Mouse (Mus musculus) cerebellum, adult 11 months (tissue): ENCODE results near the gene Asic2.
"Not testable (repeated sequence)": the region's sequence is repeated elsewhere in the genome, so short reads cannot be mapped to it uniquely, and the experiment has no call there.

Experiments
- DNase-seq: peaks from one replicate; pipeline ENCODE4 v3.0.0; 2022

Gene Asic2

DNA sequence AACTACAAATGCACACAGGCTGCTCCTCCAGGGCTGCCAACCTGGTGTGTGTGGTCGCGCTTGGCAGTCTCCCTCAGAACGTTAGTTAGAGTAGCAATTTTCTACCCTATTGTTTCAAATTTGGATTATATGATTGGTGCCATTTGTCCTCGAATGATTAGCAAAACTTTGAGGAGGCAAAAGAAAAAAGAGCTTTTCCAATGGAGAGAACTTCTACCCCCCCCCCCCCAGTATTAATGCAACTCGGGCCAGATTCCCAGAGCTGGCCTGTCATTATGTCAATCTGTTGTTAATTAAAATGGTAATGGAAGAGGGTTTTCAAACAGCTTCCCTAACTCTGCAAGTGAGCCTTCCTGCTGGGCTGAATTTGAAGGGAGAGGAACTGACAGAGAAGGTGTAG, 690.9 kb downstream of the Asic2 start:
- DNase-seq, result no peak

DNA sequence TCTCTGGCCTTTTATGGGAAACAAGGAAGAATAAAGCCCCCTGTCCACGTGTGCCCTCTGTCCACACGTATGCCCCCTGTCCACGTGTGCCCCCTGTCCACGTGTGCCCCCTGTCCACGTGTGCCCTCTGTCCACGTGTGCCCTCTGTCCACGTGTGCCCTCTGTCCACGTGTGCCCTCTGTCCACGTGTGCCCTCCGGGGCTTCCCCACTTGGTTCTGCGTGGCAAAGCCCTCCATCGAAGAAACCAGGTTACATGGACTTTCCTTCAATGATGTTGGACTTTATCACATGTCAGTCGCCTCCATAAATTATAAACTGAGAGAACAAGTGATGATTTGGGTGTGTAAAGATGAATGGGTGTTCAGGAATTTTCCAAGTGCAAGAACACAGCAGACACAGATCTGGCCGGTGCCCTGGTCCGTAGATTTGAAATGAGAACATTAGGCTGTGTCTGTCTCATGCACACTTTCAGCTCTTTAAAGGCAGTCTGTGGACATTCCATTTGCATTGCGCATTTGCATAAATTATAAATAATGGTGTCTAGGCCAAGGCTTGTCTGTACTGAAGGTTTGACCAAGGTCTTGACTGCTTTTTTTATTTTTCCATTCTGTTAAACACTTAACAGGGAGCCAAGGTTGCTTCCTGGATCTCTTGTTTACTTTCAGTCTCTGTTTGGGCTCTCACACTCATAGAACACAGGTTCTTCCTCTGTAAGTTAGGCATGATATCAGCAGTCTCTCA, 695.4 kb downstream of the Asic2 start:
- DNase-seq, result no peak

DNA sequence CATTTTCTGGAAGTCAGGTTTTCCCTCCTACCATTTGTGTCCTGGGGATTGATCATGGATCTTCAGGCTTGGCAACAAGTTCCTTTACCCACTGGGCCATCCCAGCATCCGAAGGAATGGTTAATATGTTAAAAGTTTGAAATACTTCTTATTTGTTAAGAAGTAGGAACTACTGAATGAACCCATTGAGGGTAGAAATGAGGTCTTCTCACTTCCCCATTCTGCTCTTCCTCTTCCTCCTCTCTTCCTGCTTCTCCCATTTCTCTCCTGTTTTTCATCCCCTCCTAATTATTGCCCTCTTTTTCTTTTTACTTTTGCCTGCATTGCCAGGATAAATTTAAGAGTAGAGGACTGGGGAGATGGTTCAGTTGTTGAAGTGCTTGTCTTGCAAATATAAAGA, 696.8 kb downstream of the Asic2 start:
- DNase-seq, result no peak

DNA sequence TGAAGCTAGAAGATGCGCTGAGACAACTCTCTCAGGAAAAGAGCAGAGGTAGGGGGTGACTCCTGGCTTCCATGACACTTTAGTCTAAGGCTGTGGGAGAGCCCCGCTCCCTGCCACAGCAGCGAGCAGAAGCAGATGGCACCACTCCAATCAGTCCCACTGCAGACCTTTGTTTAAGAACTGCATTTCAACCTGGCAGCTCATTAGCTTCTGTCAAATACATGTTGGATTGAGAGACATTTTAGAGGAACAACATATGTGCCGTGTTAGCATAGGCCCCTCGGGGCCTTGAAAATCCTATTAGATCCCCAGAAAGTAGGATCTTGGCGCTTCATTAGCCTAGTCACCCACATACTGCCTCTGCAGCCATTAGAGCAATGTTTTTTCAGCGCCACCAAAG, 697.7 kb downstream of the Asic2 start:
- DNase-seq, result no peak

DNA sequence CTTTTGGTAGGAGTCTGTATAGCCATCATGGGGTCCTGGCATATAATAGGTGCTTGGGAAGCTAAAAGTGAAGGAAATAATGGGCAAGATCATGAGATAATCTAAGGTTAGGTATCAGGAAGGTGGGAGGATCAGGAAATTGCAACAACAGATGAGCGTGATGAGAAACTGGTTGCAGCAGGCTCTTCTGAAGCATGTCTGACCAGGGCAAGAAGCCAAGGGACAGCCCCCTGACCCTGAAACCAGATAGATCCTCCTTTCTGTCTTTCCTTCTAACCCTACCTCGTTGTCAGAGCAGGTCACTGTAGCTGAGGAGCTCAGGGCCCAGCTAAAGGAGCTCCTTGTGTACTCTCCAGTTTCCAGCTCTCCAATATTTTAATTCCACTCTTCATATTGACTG, 704.5 kb downstream of the Asic2 start:
- no peak for DNase-seq

DNA sequence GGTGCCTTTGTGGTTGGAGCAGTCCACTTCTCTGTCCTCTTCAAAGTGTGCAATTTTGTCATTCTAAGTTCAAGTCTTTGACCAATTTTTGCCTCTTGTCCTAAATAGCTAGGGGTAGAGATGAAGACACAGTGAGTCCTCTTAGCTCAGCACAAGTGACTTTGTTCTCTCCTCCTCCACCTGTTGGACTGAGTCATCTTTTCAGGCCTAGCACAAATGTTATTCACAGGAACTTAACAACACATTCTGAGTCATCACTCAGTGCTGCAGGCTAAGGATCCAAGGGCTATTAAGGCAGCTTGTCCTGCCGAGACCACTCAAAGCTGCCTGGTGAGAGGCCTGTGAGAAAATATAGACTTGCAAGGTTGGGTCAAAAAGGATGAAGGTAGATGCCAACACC, 705.1 kb downstream of the Asic2 start:
- DNase-seq, result no peak

DNA sequence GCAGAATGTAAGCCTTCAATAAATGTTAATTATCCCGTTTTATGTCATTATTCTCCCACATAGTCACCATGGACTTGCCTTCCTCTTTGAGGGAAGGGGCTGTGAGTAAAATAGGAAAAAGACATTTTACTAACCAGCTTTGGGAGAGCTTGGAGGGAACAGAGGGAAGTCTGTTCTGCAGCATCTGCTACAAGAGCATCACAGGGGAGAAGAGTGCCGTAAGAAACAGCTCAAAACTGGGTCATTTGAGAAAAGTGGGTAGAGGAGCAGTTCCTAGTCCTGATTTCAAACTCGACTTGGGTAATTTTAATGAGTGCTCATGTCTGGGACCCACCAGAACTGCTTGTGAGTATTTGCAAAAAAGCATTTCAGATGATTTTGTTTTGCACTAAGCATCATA, 707.0 kb downstream of the Asic2 start:
- no peak for DNase-seq

DNA sequence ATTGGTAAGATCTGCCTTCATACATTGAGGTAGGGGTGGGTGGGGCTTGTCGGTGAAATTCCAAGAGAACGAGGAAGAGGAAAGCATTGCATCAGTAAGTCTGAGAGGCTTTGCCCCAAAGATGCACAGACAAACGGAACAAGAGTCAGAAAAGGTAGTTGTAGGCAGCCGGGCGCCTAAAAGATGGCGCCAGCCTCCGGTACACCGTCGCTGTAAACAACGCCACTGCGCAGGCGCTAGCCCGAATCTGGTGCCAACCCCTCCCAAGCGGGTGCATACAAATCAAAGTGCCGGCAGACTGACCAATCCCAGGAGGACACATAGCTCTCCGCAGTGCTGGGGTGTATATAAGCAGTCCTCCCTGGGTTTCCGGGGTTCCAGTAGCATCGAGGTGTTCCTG, 727.1 kb downstream of the Asic2 start:
- not testable (repeated sequence) for DNase-seq

DNA sequence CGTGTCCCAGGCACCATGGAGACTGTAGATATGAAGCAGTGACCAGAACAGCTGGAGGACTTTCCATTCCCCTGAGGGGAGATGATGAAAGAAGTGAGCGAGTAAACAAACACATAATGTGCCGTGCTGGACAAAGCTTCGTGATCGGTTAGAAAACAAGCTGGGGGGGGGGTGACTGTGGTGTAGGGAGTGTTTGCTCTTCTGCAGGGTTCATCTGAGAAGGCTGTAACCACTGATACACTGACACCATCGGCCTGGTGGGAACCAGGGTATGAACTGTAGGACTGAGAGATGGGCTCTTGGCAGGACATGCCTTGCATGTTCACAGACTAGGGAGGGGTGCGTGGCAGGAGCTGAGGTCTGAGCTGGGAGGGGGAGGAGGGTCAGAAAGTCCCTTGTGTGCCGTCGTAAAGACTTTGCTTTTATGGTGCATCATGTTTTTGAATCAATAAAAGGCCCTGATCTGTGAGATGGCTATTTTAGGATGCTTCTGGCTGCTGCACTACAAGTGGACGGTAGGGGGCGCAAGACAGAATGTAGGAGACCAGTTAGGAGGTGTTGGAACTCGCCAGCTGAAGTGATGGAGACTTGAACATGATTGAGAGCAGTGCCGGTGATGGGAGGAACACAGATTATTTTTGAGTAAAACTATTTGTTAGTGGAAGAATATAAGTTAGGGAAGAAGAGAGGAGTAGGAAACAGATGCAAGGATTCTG, 728.1 kb downstream of the Asic2 start:
- DNase-seq, result peak; percentile 12

DNA sequence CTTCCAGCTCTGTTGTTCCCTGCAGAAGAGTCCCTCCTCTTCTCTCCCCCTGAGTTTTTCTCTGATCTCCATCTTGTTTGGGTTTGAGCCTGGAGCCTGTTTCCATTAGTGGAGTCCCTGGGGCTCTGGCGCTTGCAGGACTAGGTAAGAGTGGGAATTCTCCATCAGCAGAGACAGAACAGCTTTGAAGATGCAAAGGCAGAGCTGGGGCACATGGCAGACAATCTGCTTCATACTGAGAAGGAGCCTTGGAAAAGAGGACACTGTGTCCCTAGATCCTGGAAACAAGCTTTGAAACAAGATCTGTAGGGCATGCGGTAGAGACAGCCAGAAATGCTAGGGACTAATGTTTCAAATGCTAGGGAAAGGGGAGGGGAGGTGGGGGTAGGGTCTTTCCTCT, 729.2 kb downstream of the Asic2 start:
- no peak for DNase-seq

DNA sequence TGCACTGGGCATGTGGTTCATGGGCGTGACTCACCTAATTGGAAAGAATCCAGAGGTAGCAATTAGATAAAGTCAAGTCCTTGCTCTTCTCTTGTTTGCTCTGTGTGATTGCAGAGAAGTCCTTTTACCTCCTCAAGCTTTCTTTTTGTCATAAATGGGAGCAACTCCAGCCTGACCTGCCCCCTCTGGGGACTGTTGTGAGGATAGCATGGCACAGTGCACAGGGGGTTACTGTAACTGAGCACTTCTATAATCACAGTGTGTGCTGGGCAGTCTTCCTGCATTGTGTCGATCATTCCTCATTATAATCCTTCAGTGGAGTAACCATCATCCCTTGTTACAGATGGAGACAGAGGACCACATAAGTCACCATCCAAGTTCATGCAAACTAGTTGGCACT, 732.2 kb downstream of the Asic2 start:
- DNase-seq, result no peak

DNA sequence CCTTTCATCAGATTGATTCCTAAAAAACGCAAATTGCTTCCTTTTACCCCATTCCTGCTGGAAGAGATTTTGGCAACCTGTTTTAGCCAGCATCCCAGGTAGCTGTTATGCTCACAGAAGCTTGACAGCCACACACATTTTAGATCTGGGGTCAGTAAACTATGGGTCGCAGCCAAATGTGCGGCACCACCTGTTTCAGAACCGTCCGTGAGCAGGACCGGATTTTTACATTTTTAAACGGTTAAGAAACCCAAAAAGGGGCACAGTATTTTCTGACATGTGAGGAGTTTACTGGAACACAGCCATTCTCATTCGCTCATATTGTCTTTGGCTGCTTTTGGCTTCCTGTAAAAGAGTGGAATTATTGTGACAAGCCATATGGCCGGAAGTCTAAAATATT, 744.9 kb downstream of the Asic2 start:
- no peak for DNase-seq

DNA sequence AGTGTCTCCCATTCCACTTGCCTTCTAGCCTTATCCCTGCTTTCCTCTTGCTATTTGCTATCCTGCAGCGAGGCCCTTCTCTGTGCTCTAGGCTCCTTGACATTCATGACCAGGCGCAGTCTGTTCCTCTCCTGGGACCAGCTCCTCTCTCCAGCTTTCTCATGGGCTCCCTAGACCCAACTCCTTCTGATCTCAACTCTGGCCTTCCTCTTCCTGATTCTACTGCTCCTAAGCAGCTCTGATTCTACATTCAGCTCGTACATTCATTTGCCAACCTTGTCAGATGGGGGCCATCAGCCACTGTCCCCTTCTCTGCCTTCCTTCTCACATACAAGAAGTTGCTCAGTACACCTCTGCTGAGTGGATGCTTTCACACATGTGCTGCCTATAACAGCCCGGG, 747.5 kb downstream of the Asic2 start:
- no peak for DNase-seq

DNA sequence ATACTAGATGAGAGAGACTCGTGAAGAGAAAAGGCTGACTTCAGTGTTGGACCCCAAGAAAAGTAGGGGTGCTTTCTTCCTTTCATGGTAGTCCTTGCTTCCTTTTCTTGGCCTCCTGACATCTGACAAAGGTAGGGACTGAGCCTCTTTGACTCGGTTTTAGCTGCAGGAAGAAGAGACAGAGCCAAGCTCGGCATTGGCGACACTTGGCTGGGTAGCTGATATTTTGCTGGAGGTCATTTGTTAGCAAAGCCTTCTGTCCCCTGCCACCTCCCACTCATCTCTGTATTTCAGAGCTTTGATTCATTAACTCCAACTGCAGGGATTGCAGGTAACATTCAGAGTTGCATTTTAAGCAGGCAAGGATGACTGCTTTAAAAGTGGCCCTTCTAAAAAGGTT, 762.8 kb downstream of the Asic2 start:
- peak; percentile 6 for DNase-seq

DNA sequence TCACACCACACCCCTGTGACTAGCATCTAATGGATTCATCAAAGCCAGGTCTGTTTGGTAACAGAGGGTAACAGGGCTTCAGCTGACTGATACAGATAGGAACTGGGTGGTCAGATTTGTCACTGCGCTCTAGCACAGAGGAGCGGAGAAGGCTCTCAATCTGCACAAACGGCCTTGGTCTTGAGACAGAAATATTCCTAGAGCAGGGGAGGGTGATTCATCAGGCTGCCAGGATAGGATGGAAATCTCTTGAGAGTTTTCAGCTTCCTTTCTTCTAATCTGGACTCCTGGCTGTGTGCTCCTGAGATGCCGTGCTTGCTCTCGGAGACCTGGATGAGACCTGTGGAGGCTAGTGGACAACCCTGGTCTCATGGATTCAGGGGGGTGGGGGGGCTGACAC, 765.7 kb downstream of the Asic2 start:
- DNase-seq, result no peak

DNA sequence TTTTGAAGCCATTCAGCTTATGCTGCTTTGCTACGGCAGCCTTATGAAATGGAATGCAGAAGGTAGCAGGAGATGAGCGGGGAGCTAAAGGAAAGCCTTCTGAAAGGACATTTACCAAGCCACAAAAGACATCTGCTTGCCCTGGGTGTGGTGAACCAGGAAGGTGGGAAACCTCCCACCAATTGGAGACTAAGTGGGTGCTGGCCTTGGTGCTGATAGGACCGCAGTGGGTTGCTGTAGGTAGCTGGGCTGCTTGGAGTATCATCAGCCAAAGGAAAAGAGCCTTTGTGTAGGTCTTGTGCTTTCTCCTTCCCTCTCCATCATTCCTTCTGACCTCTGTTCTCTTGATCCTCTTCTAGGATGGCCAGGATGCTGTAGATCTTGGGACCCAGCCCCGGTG, 774.4 kb downstream of the Asic2 start:
- DNase-seq, result no peak

DNA sequence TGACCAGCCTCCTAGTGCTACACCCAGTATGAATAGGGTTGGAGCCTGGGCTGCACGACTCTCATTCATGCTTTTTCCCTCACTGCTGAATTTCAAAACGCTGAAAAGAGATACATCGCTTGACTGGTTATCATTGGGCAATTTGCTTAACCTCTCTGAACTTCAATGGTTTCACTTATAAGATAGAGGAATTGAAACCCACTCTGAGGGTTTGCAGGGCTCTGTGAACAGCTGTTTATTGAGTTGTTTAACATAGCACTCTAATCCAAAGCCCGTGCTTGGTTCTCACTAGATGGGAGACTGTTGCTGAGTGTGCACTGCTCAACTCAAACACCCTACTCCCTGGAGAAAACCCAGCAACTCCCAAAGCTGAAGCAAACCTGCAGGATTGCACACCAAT, 776.1 kb downstream of the Asic2 start:
- DNase-seq, result no peak

DNA sequence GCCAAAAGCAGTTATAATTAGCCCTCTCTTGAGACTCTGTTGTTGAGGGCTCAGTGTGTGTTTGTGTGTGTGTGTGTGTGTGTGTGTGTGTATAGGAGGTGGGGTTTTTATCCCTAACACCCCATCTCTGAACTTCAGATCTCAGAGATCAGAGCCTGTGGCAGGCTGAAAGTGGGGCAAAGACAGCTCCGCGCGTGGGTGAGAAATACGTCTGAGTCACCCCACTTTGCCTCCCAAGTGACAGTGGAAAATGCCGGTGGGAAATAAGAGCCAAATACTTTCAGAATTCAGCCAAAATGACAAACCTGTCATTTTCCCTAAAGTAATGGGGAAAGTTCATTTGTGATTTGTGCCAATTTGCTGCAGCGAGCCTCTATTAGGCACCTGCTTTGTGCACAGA, 779.2 kb downstream of the Asic2 start:
- DNase-seq, result no peak

DNA sequence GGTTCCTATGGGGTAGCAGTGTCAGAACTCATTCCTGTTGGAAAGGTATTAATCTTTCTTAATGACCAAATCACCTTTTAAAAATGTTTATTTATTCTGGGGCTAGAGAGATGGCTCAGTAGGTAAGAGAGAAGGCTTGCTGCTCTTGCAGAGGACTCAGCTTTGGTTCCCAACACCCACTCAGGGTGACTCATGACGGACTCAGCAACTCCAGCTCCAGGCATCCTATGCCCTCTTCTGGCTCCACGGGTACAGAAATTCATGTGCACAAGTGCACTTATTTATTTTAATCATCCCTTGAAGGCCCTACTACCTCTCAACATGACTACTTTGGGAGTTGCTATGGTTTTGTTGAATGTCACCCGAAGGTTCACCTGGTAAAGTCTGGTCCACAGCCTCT, 780.4 kb downstream of the Asic2 start:
- DNase-seq, result no peak

DNA sequence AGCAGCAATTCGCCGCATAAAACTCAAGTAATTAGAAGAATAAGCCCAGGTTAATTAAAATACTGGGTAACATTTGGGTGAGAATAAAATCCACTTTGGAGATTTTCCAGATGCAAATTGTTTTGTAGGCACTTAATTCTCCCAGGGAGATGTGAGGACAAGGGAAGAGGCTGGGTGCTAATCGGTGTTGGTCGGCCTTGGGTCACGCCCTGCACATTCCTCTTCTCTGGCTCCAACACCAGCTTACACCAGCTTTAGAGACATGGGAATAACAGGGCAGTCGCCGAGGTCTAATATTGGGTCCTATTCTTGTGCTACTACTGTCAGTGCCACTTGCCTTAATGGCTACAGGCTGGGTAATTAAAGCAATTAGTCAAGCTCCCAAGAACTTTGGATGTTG, 783.5 kb downstream of the Asic2 start:
- DNase-seq, result no peak

DNA sequence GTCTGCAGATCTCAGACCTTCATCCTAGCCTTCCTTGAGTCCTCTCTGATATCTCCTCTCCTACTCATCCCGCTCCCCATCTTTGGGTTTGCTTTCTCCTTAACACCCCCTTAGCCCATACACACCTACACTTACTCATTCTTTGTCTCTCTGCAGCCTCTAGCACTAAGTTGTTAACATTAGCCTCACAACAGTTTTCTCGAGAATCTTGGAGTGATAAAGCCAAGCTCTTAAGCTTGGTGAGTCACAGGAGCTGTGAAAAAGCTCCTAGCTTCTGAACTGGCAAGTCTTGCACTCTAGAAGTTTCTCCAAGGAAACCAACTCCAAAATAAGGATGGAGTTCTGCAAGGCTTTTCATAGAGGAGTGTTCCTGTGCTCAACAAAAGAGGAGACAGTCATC, 803.4 kb downstream of the Asic2 start:
- DNase-seq, result no peak

DNA sequence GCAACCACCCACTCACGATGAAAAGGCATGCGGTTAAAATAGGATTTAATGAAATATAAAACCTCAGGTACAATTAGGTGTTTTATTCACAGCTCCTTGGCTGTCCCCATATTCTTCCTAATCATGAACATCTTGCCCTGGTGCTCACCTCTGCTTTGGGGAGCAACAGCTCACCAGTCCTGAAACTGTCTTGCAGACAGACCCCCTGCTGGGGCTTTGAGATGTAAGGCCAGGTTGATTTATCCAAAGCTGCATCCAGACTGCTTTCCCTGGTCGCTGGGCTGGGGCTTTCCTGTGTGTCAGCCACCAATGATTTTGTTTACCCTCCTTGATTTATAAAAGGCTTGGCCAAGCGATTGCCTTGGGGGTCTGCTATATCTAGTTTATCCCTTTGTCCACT, 805.2 kb downstream of the Asic2 start:
- DNase-seq, result no peak

DNA sequence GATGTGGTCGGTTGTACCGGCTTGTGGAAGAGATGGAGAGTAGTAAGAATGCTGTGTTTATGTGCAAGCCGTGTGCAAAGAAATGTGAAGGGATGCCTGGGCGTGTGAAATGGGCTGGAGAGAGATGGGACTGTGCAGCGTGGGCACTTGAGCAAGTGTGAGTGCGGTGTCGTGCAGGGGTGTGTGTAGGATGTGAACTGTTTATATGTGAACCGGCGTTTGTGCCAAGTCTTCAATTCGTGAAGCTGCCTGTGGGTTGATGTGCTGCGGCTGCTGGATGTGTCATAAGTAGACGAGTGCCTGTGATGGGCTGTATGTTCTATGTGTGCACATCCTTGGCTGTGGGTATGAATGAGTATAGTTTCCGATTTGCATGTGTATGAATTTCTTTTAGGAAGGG, 814.4 kb downstream of the Asic2 start:
- DNase-seq, result no peak

DNA sequence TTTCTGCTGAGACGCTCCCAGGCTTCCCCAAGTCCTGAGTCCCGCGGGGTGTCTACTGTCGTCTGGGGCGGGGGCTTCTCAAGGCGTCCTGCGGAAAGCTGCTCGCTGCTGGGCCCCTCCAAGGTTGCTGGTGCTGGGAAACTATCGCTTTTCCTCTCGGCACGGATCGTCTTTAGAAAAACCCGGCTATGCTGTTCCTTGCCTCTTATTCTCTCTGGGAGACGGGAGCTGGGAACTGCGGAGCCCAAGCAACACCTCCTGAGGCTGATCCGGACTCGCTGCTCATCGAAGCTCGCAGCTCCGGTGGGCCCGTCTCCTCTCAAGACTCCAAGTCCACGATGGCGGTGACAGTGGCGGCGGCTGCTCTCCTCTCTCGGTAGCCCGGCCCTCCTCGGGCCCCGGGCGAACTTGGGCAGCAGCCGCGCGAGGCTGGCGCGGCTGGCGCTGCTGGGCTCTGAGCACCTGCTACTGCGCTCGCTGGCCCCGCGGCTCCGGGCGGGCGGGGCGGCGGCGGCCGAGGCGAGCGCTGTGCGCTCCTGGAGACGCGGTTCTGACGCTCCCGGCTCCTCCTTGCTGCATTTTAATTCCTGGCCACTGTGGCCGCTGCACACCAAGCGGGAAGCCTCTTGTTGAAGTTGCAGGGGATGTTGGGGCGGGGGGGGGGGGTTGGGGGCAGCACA, 815.0 kb downstream of the Asic2 start:
- peak; percentile 45 for DNase-seq
